Mouse (Mus musculus) bone marrow macrophage, adult 2 months (primary cell): ENCODE results near the gene Ddx56.

Experiments
- CTCF ChIP-seq: IDR thresholded peaks from 2 replicates; pipeline ENCODE4 v1.5.1; 2012; ENCODE audit warnings: low read depth, mild to moderate bottlenecking, low read length, moderate library complexity
- POLR2A ChIP-seq: IDR thresholded peaks from 2 replicates; pipeline ENCODE4 v1.6.1; 2012; ENCODE audit warnings: mild to moderate bottlenecking, low read depth, low read length, borderline replicate concordance

GRCm38 (mm10) chr11:6308181-6308580, 40.6 kb upstream of the Ddx56 start:
- TF ChIP-seq CTCF (no peak), POLR2A (no peak)
